Mouse (Mus musculus): ENCODE measurements around the gene Rufy1.

- TF ChIP-seq CTCF (IDR thresholded peaks at IDR 0.05; ENCODE audit: borderline replicate concordance, insufficient read depth, low read depth, low read length): no peak
- no peak for TF ChIP-seq POLR2A (IDR thresholded peaks at IDR 0.05; ENCODE audit: borderline replicate concordance, insufficient read depth, low read length)
Observed at GRCm38 (mm10) chr11:50373086-50373485, 57.8 kb downstream of the Rufy1 start.
